In the genomic region with DNA sequence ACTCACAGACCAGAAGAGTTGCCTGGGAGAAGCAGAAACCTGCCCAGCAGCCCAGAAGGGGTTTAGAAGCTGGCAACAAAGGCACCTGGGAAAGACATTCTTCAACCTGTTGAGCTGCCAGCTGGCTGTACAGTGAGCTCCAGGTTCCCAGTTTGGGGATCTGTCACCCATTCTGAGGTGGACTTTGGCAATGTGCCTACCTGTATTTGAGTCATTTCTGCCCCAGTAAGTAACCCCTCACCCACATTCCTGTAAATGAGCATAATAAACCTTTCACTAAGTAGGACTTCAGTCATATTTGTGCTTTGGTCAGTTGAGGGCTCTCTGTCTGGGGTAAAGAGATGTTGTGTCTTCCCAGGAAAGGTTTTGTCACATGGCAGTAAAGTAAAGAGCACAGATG, we compare ENCODE assay signal across 11 mouse cellular contexts.
"Had no signal": no experiment of that assay in that cellular context is flagged by ENCODE, and none has a peak within 500 bp of the region (broad histone marks: within the 10 kb centered on the region; RNA-seq: fewer than 3 reads in every experiment).

No protein-coding gene starts in this region.

- H3K27ac ChIP-seq: kidney, postnatal 0 days; layer of hippocampus, adult 2 months; limb, embryonic 13.5 days; liver, embryonic 14.5 days; midbrain, embryonic 12.5 days; neural tube, embryonic 13.5 days had no signal

- DNase-seq: left cerebral cortex, postnatal 4 days; lung, adult 18-20 months; retina, postnatal 1 day; right cerebral cortex, postnatal 25 days; thymus, postnatal 36 days had no signal

- H3K36me3 ChIP-seq: limb, embryonic 13.5 days; midbrain, embryonic 12.5 days; neural tube, embryonic 13.5 days had no signal

- H3K27me3 ChIP-seq: limb, embryonic 13.5 days; midbrain, embryonic 12.5 days; neural tube, embryonic 13.5 days had no signal

- H3K4me3 ChIP-seq: layer of hippocampus, adult 2 months; limb, embryonic 13.5 days; midbrain, embryonic 12.5 days; neural tube, embryonic 13.5 days had no signal
